Mouse (Mus musculus) thymus, postnatal 10 days (tissue): Measurements from ENCODE around the gene Pard3b.
"Not testable (repeated sequence)": the region's sequence is repeated elsewhere in the genome, so short reads cannot be mapped to it uniquely, and the experiment has no call there.

ENCODE experiments used
- DNase-seq, 2 experiments: peaks; one replicate each; pipeline ENCODE4 v3.0.0; 2021; ENCODE audit warnings: low spot score in 2 of 2

Gene Pard3b

GRCm38 (mm10) chr1:62576939-62577590 is 938.4 kb downstream of the Pard3b start:
- no peak for DNase-seq

- DNase-seq, result no peak
These were observed 940.6 kb downstream of the Pard3b start for GRCm38 (mm10) chr1:62579024-62579765.

GRCm38 (mm10) chr1:62580314-62580935 is 941.8 kb downstream of the Pard3b start:
- DNase-seq, result no peak

- no peak for DNase-seq
These were observed 943.9 kb downstream of the Pard3b start for GRCm38 (mm10) chr1:62582476-62582875.

GRCm38 (mm10) chr1:62587536-62587935 is 948.9 kb downstream of the Pard3b start:
- DNase-seq, result no peak

- DNase-seq, result no peak
These were observed 952.8 kb downstream of the Pard3b start for GRCm38 (mm10) chr1:62591296-62592031.

GRCm38 (mm10) chr1:62595401-62595800 is 956.8 kb downstream of the Pard3b start:
- DNase-seq, result no peak

GRCm38 (mm10) chr1:62597751-62598400 is 959.3 kb downstream of the Pard3b start:
- no peak for DNase-seq

GRCm38 (mm10) chr1:62598551-62598950 is 959.9 kb downstream of the Pard3b start:
- no peak for DNase-seq

GRCm38 (mm10) chr1:62604644-62605043 is 966.0 kb downstream of the Pard3b start:
- not testable (repeated sequence) for DNase-seq

GRCm38 (mm10) chr1:62618109-62618665 is 979.6 kb downstream of the Pard3b start:
- no peak for DNase-seq

GRCm38 (mm10) chr1:62619456-62619855 is 980.8 kb downstream of the Pard3b start:
- DNase-seq, result no peak

GRCm38 (mm10) chr1:62622447-62622846 is 983.8 kb downstream of the Pard3b start:
- DNase-seq, result no peak

- no peak for DNase-seq
These were observed 985.5 kb downstream of the Pard3b start for GRCm38 (mm10) chr1:62624166-62624565.

- DNase-seq, result no peak
These were observed 986.2 kb downstream of the Pard3b start for GRCm38 (mm10) chr1:62624836-62625235.

GRCm38 (mm10) chr1:62625332-62625731 is 986.7 kb downstream of the Pard3b start:
- DNase-seq, result no peak

GRCm38 (mm10) chr1:62625819-62626505 is 987.3 kb downstream of the Pard3b start:
- no peak for DNase-seq

- no peak for DNase-seq
These were observed 991.3 kb downstream of the Pard3b start for GRCm38 (mm10) chr1:62629952-62630351.

- DNase-seq, result no peak
These were observed 993.1 kb downstream of the Pard3b start for GRCm38 (mm10) chr1:62631511-62632305.

GRCm38 (mm10) chr1:62632886-62633285 is 994.3 kb downstream of the Pard3b start:
- no peak for DNase-seq
